Mouse (Mus musculus) right cerebral cortex, postnatal 25 days (tissue): ENCODE data around the gene Rexo2.
"Not testable (repeated sequence)": the region's sequence is repeated elsewhere in the genome, so short reads cannot be mapped to it uniquely, and the experiment has no call there.

Source experiments
- DNase-seq: peaks from one replicate; pipeline ENCODE4 v3.0.0; 2022

The Rexo2 gene

GRCm38 (mm10) chr9:48480411-48481213, at the start of gene Rexo2:
Gene Rexo2 (minus strand): TSS chr9:48480623.
- DNase-seq, result peak; percentile 93

DNA sequence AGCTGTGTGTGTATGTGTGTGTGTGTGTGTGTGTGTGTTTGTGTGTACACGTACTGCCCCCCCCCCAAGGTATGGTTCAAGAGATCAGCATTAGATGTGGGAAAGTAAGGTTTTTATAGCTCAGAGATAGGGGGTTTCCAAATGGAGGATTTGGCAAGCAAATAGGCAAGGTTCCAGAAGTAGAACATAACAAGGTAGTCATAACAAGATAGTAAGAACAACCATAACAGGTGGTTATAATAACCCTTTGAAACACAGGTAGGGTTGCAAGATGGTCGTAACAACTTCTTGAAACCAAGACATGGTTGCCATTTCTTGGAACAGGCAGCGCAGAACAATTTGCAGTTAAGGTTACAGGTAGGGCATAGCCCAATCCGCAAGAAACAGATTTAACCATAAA, 46.1 kb upstream of the Rexo2 start:
- DNase-seq, result no peak

DNA sequence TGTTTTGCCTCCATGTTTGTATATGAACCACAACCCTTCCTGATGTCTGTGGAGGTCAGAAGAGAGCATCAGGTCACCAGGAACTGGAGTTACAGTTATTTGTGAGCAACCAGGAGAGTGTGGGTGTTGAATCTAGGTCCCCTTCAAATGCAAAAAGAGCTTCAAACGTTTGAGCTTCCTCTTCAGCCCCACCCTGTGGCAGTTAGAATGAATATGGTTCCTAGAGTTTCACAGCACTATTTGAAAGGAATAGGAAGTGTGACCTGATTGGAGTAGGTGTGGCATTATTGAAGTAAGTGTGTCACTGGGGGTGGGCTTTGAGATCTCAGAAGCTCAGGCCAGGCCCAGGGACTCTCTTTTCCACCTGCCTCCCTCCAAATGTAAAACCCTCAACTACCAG, 45.1 kb upstream of the Rexo2 start:
- no peak for DNase-seq

GRCm38 (mm10) chr9:48520405-48520804, 40.0 kb upstream of the Rexo2 start:
- not testable (repeated sequence) for DNase-seq

- no peak for DNase-seq
Observed at GRCm38 (mm10) chr9:48517372-48518130, 37.1 kb upstream of the Rexo2 start.

DNA sequence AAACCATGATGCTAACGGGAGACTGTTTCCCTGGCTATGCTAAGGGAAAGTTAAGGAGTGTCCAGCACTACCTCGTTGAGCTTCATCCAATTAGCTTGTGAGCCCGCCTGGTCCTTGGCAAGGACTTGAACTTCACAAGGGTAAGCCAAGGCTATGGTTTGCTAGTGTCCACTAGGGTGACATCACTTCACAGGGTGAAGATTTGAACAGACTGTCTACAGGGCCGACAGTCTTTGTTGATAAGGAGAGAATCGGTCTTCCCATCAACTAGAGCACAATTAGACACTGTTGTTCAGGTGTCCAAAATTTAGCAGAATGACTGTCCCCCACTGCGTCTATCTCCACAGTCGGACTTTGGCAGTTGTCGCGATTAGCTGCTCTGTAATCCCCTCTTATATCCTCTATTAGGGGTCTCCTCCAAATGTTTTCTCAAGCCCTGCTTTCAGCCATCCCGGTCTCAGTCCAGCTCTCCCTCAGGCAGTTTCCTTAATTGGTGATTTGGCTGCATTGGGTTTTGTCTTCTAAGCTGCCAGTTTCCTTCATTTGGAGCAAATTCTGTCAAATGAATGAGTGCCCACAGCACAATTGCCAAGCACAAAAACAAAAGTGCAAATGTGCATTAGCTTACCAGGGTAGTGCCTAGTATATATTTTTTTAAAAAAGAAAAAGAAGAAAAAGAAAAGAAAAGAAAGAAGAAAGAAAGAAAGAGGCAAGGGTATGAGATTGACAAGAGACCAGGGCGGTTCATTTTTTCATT, 36.4 kb upstream of the Rexo2 start:
- DNase-seq, result no peak

DNA sequence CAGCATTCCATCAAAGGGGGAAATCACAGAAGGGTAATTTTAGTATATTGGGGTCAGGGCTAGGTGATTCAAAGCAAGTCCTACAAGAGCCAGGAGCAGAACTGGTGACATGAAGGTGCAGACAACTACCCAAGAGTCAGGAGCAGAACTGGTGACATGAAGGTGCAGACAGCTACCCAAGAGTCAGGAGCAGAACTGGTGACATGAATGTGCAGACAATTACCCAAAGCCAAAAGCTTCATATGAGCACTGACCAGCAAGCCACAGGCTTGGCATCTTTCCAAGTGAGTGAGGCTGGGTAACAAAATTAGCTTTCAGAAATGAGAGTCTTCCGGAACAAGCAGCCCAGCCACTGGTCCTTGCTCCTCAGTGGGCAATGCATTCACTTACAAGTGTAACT, 34.9 kb upstream of the Rexo2 start:
- DNase-seq, result no peak

DNA sequence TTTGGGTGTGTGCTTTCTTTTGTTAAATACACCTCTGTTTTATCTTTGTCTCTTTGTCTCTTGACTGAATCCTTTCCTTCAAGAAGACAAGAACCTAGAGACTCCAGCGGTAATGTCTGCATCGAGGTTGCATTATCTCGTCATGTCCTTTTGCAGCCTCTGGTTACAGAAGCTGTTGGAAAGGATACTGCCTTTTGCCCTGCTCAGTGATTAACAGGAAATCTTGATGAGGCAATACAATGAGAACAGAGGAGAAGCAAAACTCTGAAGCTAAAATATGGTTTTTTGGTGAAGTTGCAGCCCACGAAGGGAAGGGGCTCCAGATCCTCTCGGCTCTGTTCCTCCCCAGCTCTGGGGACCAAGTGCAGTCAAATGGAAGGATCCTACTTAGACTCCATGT, 29.7 kb upstream of the Rexo2 start:
- DNase-seq, result no peak

DNA sequence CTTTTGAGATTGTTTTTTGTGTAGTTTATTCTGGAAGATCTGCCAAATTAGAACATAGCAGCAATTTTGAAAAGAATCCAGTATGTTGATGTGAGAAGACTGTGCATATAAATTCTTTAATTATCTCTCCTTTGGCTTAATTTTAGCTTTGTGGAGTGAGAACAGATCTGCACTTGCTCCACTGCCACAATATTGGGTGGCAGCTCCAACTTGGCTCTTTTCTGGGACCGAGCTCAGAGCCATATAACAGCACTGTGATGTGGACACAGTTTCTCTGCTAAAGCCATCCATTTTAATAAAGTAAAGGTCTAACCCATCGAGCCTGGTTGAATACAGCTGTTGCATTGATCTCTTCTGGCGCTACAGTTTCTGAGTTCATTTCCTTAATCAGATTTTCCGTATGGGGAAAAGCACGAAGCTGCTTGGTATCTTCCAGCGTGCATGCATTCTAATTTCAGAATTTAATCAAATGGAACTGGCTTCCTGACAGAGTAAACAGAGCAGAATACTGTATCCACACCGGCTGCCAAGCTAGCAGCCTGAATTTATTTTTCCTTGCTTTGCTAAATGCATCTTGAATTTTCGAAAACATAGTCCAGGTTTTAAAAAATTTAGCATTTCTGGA, 24.4 kb upstream of the Rexo2 start:
- DNase-seq, result peak; percentile 11

- no peak for DNase-seq
Observed at GRCm38 (mm10) chr9:48503001-48503400, 22.6 kb upstream of the Rexo2 start.

DNA sequence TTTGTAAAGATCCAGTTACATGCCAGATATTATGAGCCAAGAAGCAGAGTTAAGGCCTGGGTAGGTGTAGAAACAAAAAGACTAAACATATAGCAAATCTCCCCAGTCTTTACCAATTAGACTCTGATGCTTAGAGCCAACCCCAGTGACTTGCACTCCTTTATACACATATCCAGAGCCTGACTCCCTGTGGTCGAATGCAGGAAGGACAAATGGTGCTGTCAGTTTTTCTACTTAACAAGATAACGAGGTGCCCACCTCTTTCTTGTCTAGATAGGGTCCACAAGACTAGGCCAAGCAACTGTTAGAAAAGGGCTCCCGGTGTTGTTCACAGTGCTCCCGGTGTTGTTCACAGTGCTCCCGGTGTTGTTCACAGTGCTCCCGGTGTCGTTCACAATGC, 20.8 kb upstream of the Rexo2 start:
- DNase-seq, result no peak

DNA sequence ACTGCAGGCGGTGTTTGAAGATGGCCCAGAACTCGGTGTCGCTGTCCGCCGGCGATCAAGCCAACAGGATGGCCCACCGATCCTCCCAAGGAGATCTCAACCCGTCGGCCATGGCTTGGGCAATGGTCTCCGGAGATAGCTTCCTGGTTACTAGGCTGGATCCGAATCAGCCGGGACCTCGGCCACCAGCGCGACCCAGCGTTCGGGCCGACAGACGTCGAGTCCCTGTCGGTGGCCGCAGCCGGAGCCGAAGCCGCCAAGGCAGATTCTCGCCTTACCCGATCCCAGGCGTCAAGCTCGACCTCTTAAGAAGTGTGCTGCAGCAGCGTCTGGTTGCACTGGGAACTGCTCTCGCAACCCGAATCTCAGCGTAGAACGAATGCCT, 15.1 kb upstream of the Rexo2 start:
- DNase-seq, result no peak

DNA sequence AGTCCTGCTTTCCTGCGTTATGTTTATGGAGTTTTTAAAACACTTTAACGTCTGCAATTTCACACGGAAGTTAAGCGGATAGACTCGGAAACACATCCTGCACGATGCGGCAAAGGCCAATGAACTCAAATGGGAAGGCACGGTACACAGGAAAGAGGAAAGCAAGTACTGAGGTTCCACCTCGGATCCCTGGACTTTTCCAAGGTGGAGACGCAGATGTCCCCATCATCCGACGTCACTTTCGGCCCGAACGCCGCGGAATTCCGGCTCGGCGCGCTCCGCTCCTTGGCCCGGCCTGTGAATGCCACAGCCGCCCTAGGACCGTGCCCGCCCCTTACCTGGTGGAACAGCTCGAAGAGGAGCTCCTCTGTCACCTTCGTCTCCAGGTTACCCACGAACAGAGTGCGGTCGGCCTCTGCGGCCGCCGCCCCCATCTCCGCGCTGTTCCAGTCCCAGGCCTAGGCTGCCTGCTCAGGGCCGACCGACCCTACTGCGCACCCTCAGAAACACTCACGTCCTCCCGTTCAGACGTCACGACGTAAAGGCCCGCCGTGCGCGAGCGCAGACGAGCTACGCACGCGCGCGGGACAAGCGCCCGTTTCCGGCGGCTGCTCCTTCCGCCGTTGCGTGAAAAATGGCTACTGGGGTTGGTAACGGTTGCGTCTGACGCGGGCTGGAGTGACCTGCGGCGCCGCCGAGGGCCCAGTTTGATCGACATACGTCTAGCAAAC, 14.6 kb upstream of the Rexo2 start, which contains the start of the genes Rbm7 and Gm5617:
Rbm7 (minus strand) TSS at position 483 of the 731 bp plus-strand sequence.
Gm5617 (plus strand) TSS at position 626 of the 731 bp plus-strand sequence.
- DNase-seq, result peak; percentile 96

DNA sequence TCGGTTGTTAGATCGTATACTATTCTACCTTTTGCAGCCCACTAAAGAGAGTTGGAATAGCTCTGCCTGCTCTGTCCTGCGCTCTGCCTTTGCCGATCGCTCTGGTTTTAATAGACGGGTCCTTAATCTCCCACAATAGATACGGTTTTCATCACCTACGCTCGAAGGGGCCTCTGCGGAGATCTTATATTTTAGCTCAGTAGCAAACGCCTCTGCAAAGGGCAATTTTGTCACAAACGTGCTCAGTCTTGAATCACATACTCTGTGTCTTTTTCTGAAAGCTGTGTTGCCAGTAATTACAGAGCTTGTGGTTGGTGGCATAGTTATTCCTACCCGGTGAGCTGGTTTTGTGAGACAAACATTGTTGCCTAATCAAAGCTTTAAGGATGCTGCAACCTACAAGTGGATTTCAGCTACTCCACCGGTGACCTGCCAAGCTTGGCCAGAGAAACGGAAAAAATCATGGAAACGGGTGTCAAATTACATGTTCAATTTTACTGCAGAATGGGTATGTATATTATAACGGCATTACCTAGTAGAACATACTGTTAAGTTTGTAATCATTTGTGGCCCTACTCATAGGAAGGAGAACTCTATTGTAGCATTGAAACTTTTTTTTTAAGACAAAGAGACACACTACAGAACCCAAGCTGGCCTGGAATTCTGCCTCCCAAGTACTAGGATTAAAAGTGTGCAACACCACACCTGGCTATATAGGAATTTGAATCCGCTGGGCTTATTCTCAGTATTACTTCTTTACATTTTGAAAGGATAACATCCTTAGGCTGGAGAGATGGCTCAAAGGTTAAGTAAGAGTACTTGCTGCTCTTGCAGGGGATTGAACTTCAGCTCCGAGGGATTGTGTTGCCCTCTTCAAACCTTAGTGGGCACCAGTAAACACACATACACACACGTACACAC, 1.1 kb upstream of the Rexo2 start:
- DNase-seq, result peak; percentile 8

DNA sequence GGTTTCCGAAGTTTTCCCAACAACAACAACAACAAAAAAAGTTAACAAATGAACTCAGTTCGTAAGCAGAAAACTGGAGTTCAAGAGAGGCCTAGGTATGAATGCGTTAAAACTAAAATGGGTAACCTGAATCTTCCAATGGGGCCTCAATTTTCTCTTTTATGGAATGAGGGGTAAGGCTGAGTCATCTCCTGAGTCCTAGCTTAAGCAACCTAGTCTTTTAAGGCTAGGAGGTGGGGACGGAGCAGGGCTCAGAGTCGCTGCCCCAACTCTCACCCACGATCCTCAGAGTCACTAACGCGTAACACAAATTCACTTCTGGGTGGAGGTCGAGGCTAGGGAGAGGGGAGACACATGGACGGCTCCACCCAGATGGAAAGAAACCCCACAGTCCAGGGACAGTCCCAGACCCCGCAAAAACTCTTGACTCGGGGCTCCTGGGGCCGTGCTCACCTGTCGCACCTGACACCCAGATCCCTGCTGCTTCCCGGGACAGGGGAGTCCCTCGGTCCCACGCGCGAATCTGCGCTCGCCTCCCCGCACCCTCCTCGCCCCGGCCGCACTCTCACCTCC, 499 bp downstream of the Rexo2 start:
- no peak for DNase-seq

DNA sequence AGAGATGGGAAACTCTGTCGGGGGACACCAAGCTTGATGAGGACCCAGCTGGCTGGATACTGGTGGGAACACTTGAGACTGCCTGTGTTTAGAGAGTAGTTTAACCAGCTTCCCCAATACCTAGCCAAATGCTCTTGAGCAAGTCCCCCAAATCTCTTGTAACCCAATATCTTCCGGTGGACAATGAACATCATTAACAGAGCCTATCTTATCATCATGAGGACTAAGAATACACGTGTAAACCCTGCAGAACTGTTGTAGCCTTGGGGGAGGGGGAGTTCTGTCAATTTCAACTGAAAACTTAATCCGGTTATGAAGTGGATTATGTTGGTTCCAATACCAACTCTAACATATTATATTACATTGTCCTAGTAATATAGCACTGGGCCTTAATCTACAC, 1.6 kb downstream of the Rexo2 start:
- no peak for DNase-seq

GRCm38 (mm10) chr9:48476236-48477165, 3.9 kb downstream of the Rexo2 start:
- DNase-seq, result no peak

GRCm38 (mm10) chr9:48474367-48474766, 6.1 kb downstream of the Rexo2 start:
- no peak for DNase-seq

DNA sequence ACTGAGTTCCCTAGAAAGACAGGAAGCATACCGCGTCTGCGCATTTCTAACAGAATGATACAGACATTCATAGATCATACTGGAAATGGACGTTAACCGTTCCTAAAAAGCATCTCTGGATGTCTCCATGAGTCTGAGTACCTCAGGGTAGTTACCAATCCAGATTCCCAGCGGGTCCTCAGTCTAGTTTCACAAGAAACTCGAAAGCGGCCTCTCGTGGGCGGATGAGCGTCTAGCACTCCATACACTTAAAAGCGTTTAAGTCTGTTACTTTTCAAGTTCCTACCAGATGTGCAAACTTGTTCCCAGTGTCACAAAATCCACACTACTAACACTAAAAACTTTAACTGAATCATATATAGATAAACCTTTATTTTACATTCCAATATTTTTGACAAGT, 7.3 kb downstream of the Rexo2 start:
- DNase-seq, result no peak
